Mouse (Mus musculus) cerebellum, adult 2 months (tissue): ENCODE measurements around the gene Prpf19. TPM values are rescaled to one million over a fixed set of nuclear protein-coding genes. Genes with fewer than 3 reads are reported as not detected.

Experiments
- DNase-seq, 2 experiments: peaks; one replicate each; pipeline ENCODE4 v3.0.0; 2021
- H3K27ac ChIP-seq: fragments of 200-500 bp; 2 replicates; pipeline ENCODE4 v1.5.1; 2012; ENCODE audit warnings: low read length, control low read depth, inconsistent platforms; ENCODE audit not compliant: insufficient read depth
- H3K27me3 ChIP-seq: fragments of 200-500 bp; 2 replicates; pipeline ENCODE4 v1.6.1; 2012; ENCODE audit warnings: inconsistent platforms, mild to moderate bottlenecking, low read length, moderate library complexity; ENCODE audit not compliant: control insufficient read depth, insufficient read depth
- H3K4me1 ChIP-seq: fragments of 200-500 bp; 2 replicates; pipeline ENCODE4 v1.6.1; 2011; ENCODE audit warnings: low read length; ENCODE audit not compliant: control insufficient read depth, insufficient read depth
- H3K4me3 ChIP-seq: fragments of 200-500 bp; replicated peaks from 2 replicates; pipeline ENCODE3; 2011; ENCODE audit warnings: mild to moderate bottlenecking, low read depth, low read length, control low read depth; ENCODE audit not compliant: insufficient read depth
- CTCF ChIP-seq: fragments of 200-500 bp; IDR thresholded peaks from 2 replicates; pipeline ENCODE4 v1.5.1; 2011; ENCODE audit warnings: low read depth, mild to moderate bottlenecking, control low read depth, low read length, moderate library complexity, borderline replicate concordance; ENCODE audit not compliant: insufficient read depth
- POLR2A ChIP-seq: fragments of 200-500 bp; IDR thresholded peaks from 2 replicates; pipeline ENCODE4 v1.6.1; 2011; ENCODE audit warnings: low read length, control low read depth, borderline replicate concordance; ENCODE audit not compliant: insufficient read depth
- WGBS: fragments of 180-500 bp; shearing (Covaris S2); methylation state at CpG from one replicate; pipeline ENCODE4 v1.1.7; 2018; 5-methylcytosine and 5-hydroxymethylcytosine counted together
- polyA plus RNA-seq: library from polyadenylated mRNA; depleted of rRNA; stranded (reverse); fragments of >200 nt; gene quantifications from 2 replicates; pipeline ENCODE4 v1.2.3, GENCODE M21; 2012

Prpf19 gene
- polyA plus RNA-seq, 1 experiment, result 278 TPM

DNA sequence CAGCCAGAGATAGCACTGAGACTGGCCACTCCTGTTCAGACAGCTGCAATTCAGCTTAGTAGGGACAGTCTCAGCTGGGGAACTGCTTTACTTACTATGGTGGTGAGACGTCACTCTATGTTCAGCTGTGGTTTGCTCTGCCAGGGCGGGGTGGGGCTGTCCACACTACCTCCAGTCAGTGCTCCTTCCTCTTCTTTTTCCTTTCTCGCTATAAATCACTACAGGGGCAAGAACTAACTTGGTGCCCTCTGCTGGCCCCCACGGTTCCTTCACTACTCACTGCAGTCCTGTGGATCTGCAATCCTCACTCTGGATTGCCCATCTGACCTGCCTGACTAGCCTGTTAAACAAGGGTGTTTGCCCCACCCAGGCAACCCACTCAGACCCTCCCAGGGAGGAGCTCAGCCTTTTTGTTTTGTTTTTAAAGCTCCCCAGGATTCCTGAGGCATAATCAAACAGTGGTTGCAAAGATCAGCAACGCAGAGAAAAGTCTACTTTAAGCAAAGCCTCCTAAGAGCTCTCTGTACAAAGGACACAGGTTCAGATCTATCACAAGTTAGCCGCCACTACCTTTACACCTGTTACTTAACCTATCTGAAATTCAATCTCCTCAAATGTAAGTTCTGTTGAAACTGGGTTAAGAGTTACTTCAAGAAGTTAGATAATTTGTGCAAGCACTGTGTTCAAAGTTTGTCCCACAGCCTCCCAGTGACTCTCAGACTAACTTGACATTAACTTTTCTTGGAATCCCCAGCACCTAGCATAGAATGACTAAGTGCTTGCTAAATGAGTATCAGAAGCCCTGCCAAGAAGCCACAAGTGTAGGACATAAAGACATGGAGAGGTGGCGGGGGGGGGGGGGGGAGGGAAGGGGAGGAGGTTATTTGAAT lies 14.7 kb upstream of the Prpf19 start:
- no peak for TF ChIP-seq POLR2A
- TF ChIP-seq CTCF, result peak; percentile 56; the same call in 1 of the 2 replicates
- H3K27ac ChIP-seq, result peak overlapping the region; percentile 83
- H3K27me3 ChIP-seq, result no peaks in the 10 kb centered on the region
- peak; percentile 76 to 77 for DNase-seq
- WGBS, result 8% methylated on average over 7 of the region's 7 CpGs
- peak overlapping the region; percentile 89 for H3K4me3 ChIP-seq
- H3K4me1 ChIP-seq, result peaks cover 29% of the 10 kb centered on the region

- peak overlapping the region; percentile 89 for H3K4me3 ChIP-seq
- peak overlapping the region; percentile 74 for H3K27ac ChIP-seq
- DNase-seq, result no peak
- 0% methylated on average over 14 of the region's 14 CpGs for WGBS
- H3K4me1 ChIP-seq, result peaks cover 27% of the 10 kb centered on the region
- TF ChIP-seq CTCF, result no peak
- no peak for TF ChIP-seq POLR2A
- H3K27me3 ChIP-seq, result no peaks in the 10 kb centered on the region
These were observed 14.0 kb upstream of the Prpf19 start for GRCm38 (mm10) chr19:10880975-10881425.

DNA sequence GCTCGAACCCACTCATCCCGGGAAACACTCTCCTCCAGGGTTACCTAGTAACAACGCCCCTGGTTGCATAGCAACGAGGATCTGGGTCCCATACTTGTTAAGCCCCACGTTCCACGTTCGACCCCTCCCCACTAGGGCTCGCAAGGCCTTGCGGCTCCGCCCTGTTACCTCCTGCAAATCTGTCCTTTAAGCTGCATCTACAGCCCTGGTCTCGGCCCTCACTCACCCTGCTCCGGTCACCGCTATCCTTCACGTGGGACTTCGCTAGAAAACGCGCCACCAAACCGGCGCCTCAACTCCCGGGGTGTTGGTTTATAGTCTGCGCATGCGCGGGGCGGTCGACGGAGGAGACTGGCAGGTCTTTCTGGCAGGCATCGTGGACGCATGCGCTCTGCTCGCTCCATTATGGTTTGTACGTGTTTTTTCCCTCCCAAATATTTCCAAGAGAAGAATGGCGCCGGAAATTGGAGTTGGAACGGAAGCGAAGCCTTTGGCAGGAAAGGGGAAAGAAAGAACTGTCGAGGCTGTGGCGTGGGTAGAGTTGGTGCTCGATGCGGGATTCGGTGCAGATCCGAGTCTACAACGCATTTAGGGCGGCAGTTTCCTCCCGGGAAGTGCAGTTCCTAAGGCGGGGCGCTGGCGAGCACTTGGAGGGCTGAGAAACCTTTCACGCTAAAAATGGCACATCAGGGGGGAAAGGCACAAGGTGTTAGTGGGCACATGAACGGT lies 13.4 kb upstream of the Prpf19 start, which contains the start of gene Tmem109:
Tmem109 (minus strand) TSS at position 576 of the 729 bp plus-strand sequence.
- DNase-seq, result peak; percentile 95 to 96
- peaks cover 27% of the 10 kb centered on the region for H3K4me1 ChIP-seq
- no peaks in the 10 kb centered on the region for H3K27me3 ChIP-seq
- H3K27ac ChIP-seq, result peak within 1 kb of the TSS; percentile 88
- WGBS, result under 1% methylated on average over 49 of the region's 49 CpGs
- TF ChIP-seq CTCF (peak; percentile 18; the same call in 1 of the 2 replicates), POLR2A (peak; percentile 68; the same call in 1 of the 2 replicates)
- peak within 1 kb of the TSS; percentile 89 for H3K4me3 ChIP-seq

GRCm38 (mm10) chr19:10892201-10892600 lies 2.8 kb upstream of the Prpf19 start:
- TF ChIP-seq POLR2A, result no peak
- no peak for TF ChIP-seq CTCF
- H3K27me3 ChIP-seq, result no peaks in the 10 kb centered on the region
- WGBS, result 86% methylated on average over 3 of the region's 3 CpGs
- peaks cover 1% of the 10 kb centered on the region; the same call in 1 of the 2 replicates for H3K4me1 ChIP-seq
- no peak overlapping the region for H3K27ac ChIP-seq
- no peak overlapping the region for H3K4me3 ChIP-seq
- DNase-seq, result no peak

GRCm38 (mm10) chr19:10895708-10896107 lies 677 bp downstream of the Prpf19 start:
- no peak overlapping the region for H3K27ac ChIP-seq
- WGBS, result 1% methylated on average over 16 of the region's 16 CpGs
- peak overlapping the region; percentile 76 for H3K4me3 ChIP-seq
- no peak for DNase-seq
- peaks cover 5% of the 10 kb centered on the region for H3K4me1 ChIP-seq
- H3K27me3 ChIP-seq, result no peaks in the 10 kb centered on the region
- no peak for TF ChIP-seq CTCF
- TF ChIP-seq POLR2A, result no peak

- DNase-seq, result no peak
- Histone ChIP-seq H3K27me3 (no peaks in the 10 kb centered on the region), H3K4me3 (no peak overlapping the region), H3K4me1 (peaks cover 5% of the 10 kb centered on the region), H3K27ac (no peak overlapping the region)
- WGBS, result 61% methylated on average over 7 of the region's 7 CpGs
- no peak for TF ChIP-seq POLR2A
- TF ChIP-seq CTCF, result no peak
These were observed 1.8 kb downstream of the Prpf19 start for GRCm38 (mm10) chr19:10896849-10897248.

DNA sequence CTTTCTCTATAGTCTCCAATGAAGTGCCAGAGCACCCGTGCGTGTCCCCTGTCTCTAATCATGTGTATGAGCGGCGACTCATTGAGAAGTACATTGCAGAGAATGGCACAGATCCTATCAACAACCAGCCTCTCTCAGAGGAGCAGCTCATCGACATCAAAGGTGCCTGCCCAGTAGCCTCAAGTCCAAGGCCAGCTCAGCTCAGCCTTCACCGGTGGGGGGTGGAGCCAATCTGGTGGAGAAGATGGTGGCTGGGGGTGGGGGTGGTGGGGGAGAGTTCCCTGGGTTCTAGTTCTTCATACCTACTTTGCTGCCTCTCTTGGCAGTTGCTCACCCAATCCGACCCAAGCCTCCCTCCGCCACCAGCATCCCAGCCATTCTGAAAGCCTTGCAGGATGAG lies 2.5 kb downstream of the Prpf19 start:
- Histone ChIP-seq H3K27ac (no peak overlapping the region), H3K4me3 (no peak overlapping the region), H3K4me1 (peaks cover 5% of the 10 kb centered on the region), H3K27me3 (no peaks in the 10 kb centered on the region)
- TF ChIP-seq POLR2A (no peak), CTCF (no peak)
- 67% methylated on average over 8 of the region's 8 CpGs for WGBS
- DNase-seq, result no peak

GRCm38 (mm10) chr19:10900315-10900714 lies 5.3 kb downstream of the Prpf19 start:
- TF ChIP-seq POLR2A (no peak), CTCF (no peak)
- no peak overlapping the region for H3K27ac ChIP-seq
- 8% methylated on average over 6 of the region's 6 CpGs for WGBS

More at GRCm38 (mm10) chr19:10900315-10900714, 5.3 kb downstream of the Prpf19 start:
- DNase-seq, result peak in 1 of 2 experiments; percentile 26
- Histone ChIP-seq H3K4me3 (no peak overlapping the region), H3K4me1 (peaks cover 5% of the 10 kb centered on the region), H3K27me3 (no peaks in the 10 kb centered on the region)
